Mouse (Mus musculus) bone marrow, adult 2 months (tissue): ENCODE data around the gene Plpp6.

Experiments used
- CTCF ChIP-seq: fragments of 200-500 bp; IDR thresholded peaks from 2 replicates; pipeline ENCODE4 v1.5.1; 2011; ENCODE audit warnings: low read length, control low read depth; ENCODE audit not compliant: control insufficient read depth, insufficient read depth
- POLR2A ChIP-seq: fragments of 200-500 bp; IDR thresholded peaks from 2 replicates; pipeline ENCODE4 v1.6.1; 2011; ENCODE audit warnings: low read depth, mild to moderate bottlenecking, control low read depth, low read length, borderline replicate concordance; ENCODE audit not compliant: control insufficient read depth

- TF ChIP-seq CTCF (no peak), POLR2A (no peak)
Measured at GRCm38 (mm10) chr19:28990590-28991221, 27.0 kb downstream of the Plpp6 start.
